Mouse (Mus musculus) adrenal gland, postnatal 25 days (tissue): Measurements from ENCODE around the gene Xpo6. TPM values are rescaled to one million over a fixed set of nuclear protein-coding genes. Genes with fewer than 3 reads are reported as not detected.
A peak's percentile ranks its signal among the peaks of the same experiment; 100 is the strongest.

Experiments used
- DNase-seq: peaks from one replicate; pipeline ENCODE4 v3.0.0; 2021; ENCODE audit warnings: mixed read lengths
- long read RNA-seq: library from polyadenylated mRNA; stranded (forward); transcript quantifications from one replicate; pipeline ENCODE4 v2.0.0, GENCODE M21; 2021
- total RNA-seq: library from RNA; stranded (reverse); gene quantifications from 2 replicates; pipeline ENCODE4 v1.2.3, GENCODE M21; 2021

Xpo6 gene
- 102 and 119 TPM in 2 replicates for total RNA-seq
- long read RNA-seq, full-length matches to known transcripts: 7 of 22 reads
- long read RNA-seq, partial matches to known transcripts: 11 of 22 reads
- long read RNA-seq, other reads (novel, unspliced or antisense): 4 of 22 reads

GRCm38 (mm10) chr7:126200178-126200996 lies at the start of gene Xpo6:
Xpo6 (minus strand) TSS chr7:126200501.
- peak; percentile 99 for DNase-seq

GRCm38 (mm10) chr7:126249986-126250385 lies 49.7 kb upstream of the Xpo6 start:
- no peak for DNase-seq

- DNase-seq: no peak
Observed at GRCm38 (mm10) chr7:126249146-126249545, 48.8 kb upstream of the Xpo6 start.

- DNase-seq: no peak
Observed at GRCm38 (mm10) chr7:126248641-126249141, 48.4 kb upstream of the Xpo6 start.

GRCm38 (mm10) chr7:126248088-126248487 lies 47.8 kb upstream of the Xpo6 start:
- no peak for DNase-seq

GRCm38 (mm10) chr7:126244168-126244750 lies 44.0 kb upstream of the Xpo6 start:
- no peak for DNase-seq

- no peak for DNase-seq
Observed at GRCm38 (mm10) chr7:126240814-126241360, 40.6 kb upstream of the Xpo6 start.

GRCm38 (mm10) chr7:126236794-126237192 lies 36.5 kb upstream of the Xpo6 start:
- no peak for DNase-seq

GRCm38 (mm10) chr7:126236083-126236793 lies 35.9 kb upstream of the Xpo6 start:
- no peak for DNase-seq

GRCm38 (mm10) chr7:126234611-126235010 lies 34.3 kb upstream of the Xpo6 start:
- DNase-seq: no peak

GRCm38 (mm10) chr7:126232345-126233071 lies 32.2 kb upstream of the Xpo6 start:
- DNase-seq: no peak

- DNase-seq: no peak
Observed at GRCm38 (mm10) chr7:126230357-126231148, 30.3 kb upstream of the Xpo6 start.

- no peak for DNase-seq
Observed at GRCm38 (mm10) chr7:126226136-126226535, 25.8 kb upstream of the Xpo6 start.

- DNase-seq: no peak
Observed at GRCm38 (mm10) chr7:126222753-126223152, 22.5 kb upstream of the Xpo6 start.

GRCm38 (mm10) chr7:126220611-126221010 lies 20.3 kb upstream of the Xpo6 start:
- DNase-seq: no peak

GRCm38 (mm10) chr7:126218311-126218710 lies 18.0 kb upstream of the Xpo6 start:
- DNase-seq: no peak

- no peak for DNase-seq
Observed at GRCm38 (mm10) chr7:126216867-126217266, 16.6 kb upstream of the Xpo6 start.

- no peak for DNase-seq
Observed at GRCm38 (mm10) chr7:126210856-126211255, 10.6 kb upstream of the Xpo6 start.

GRCm38 (mm10) chr7:126200997-126201345 lies 670 bp upstream of the Xpo6 start:
- DNase-seq: no peak

GRCm38 (mm10) chr7:126199691-126200102 lies 604 bp downstream of the Xpo6 start:
- peak; percentile 55 for DNase-seq

- no peak for DNase-seq
Observed at GRCm38 (mm10) chr7:126198926-126199325, 1.4 kb downstream of the Xpo6 start.
